Mouse (Mus musculus): ENCODE data around the gene Hs6st1. TPM values are rescaled to one million over a fixed set of nuclear protein-coding genes. Genes with fewer than 3 reads are reported as not detected.

Hs6st1 gene
- total RNA-seq, 2 experiments from 2014 or later = 20.7 to 22.0 TPM

- Histone ChIP-seq H3K4me3 (no peak overlapping the region), H3K27ac (no peak overlapping the region)
- intact Hi-C loops (cut with DNase I) = no loop called here
- no peak for TF ChIP-seq CTCF (IDR thresholded peaks at IDR 0.05)
- no peak for DNase-seq
These were observed 8.8 kb upstream of the Hs6st1 start for GRCm38 (mm10) chr1:36059351-36059750.

- no peak for DNase-seq
- intact Hi-C loops (cut with DNase I) = loop anchor here (10.0 kb wide), 1 partner anchor 225 kb away; no protein-coding TSS in a partner anchor
- no peak for TF ChIP-seq CTCF (IDR thresholded peaks at IDR 0.05)
- H3K4me3 ChIP-seq = no peak overlapping the region
- H3K27ac ChIP-seq = no peak overlapping the region
These were observed 7.9 kb upstream of the Hs6st1 start for GRCm38 (mm10) chr1:36059959-36060953.

GRCm38 (mm10) chr1:36061211-36061915, 6.8 kb upstream of the Hs6st1 start:
- DNase-seq = no peak
- TF ChIP-seq CTCF (IDR thresholded peaks at IDR 0.05) = no peak

GRCm38 (mm10) chr1:36062088-36062805, 6.0 kb upstream of the Hs6st1 start:
- H3K4me3 ChIP-seq = no peak overlapping the region
- no peak overlapping the region for H3K27ac ChIP-seq
- intact Hi-C loops (cut with DNase I) = loop anchor here (10.0 kb wide), 1 partner anchor 227 kb away; no protein-coding TSS in a partner anchor
- DNase-seq = no peak
- no peak for TF ChIP-seq CTCF (IDR thresholded peaks at IDR 0.05)

More at GRCm38 (mm10) chr1:36061211-36061915, 6.8 kb upstream of the Hs6st1 start:
- no peak overlapping the region for H3K27ac ChIP-seq
- H3K4me3 ChIP-seq = no peak overlapping the region
- intact Hi-C loops (cut with DNase I) = loop anchor here (10.0 kb wide), 1 partner anchor 227 kb away; no protein-coding TSS in a partner anchor

- DNase-seq = no peak
These were observed 5.2 kb upstream of the Hs6st1 start for GRCm38 (mm10) chr1:36062826-36063640.

GRCm38 (mm10) chr1:36063641-36063955, 4.6 kb upstream of the Hs6st1 start:
- intact Hi-C loops (cut with DNase I) = loop anchor here (10.0 kb wide), 1 partner anchor 229 kb away; no protein-coding TSS in a partner anchor
- DNase-seq = no peak
- TF ChIP-seq CTCF (IDR thresholded peaks at IDR 0.05) = no peak
- no peak overlapping the region for H3K27ac ChIP-seq
- no peak overlapping the region for H3K4me3 ChIP-seq

More at GRCm38 (mm10) chr1:36062826-36063640, 5.2 kb upstream of the Hs6st1 start:
- H3K27ac ChIP-seq = no peak overlapping the region
- intact Hi-C loops (cut with DNase I) = loop anchor here (10.0 kb wide), 1 partner anchor 228 kb away; no protein-coding TSS in a partner anchor
- H3K4me3 ChIP-seq = no peak overlapping the region
- no peak for TF ChIP-seq CTCF (IDR thresholded peaks at IDR 0.05)

GRCm38 (mm10) chr1:36064223-36064622, 4.0 kb upstream of the Hs6st1 start:
- H3K4me3 ChIP-seq = peak overlapping the region; percentile 71
- TF ChIP-seq CTCF (IDR thresholded peaks at IDR 0.05) = no peak
- DNase-seq = no peak
- intact Hi-C loops (cut with DNase I) = loop anchor here (10.0 kb wide), 1 partner anchor 229 kb away; no protein-coding TSS in a partner anchor
- peak overlapping the region; percentile 87 for H3K27ac ChIP-seq

- Histone ChIP-seq H3K27ac (peak overlapping the region; percentile 87), H3K4me3 (peak overlapping the region; percentile 71)
- DNase-seq = peak; percentile 92
- intact Hi-C loops (cut with DNase I) = loop anchor here (5.0 to 10.0 kb wide), 2 partner anchors 188 to 230 kb away; no protein-coding TSS in a partner anchor
- peak; percentile 97; the same call in 1 of the 2 replicates for TF ChIP-seq CTCF (IDR thresholded peaks at IDR 0.05)
These were observed 3.1 kb upstream of the Hs6st1 start for GRCm38 (mm10) chr1:36064861-36065760.

- intact Hi-C loops (cut with DNase I) = loop anchor here (5.0 to 10.0 kb wide), 2 partner anchors 188 to 231 kb away; no protein-coding TSS in a partner anchor
- TF ChIP-seq CTCF (IDR thresholded peaks at IDR 0.05) = no peak
- H3K27ac ChIP-seq = peak overlapping the region; percentile 87
- DNase-seq = no peak
- peak overlapping the region; percentile 71 for H3K4me3 ChIP-seq
These were observed 2.4 kb upstream of the Hs6st1 start for GRCm38 (mm10) chr1:36065761-36066150.

Data from gastrocnemius, adult 2 months (tissue).